Comparison of ENCODE assay signal across 25 mouse cellular contexts in the genomic region with DNA sequence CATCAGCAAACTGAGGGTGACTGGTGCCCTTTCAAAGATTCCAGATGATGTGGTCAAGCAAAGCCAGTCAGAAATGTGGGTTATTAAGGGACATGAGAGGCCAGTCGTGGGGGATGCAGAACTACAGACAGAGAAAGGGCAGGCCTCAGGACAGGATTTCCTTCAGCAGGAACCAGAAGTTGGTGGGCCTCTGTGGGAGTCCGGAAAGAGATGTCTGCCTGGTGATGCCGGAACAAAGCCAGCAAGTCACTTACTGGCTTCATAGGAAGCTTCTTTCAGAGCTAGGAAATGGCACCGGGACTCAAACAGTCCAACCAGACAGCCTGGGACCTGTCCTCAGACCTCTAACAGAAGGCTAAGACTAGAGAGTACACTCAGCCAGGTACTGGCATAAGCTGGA.
DNase-seq lines count a peak whose midpoint lies in the region; ATAC-seq and TF ChIP-seq lines count a peak whose summit lies in the region.
"Had no signal": no experiment of that assay in that cellular context is flagged by ENCODE, and none has a peak within 500 bp of the region (broad histone marks: within the 10 kb centered on the region; RNA-seq: fewer than 3 reads in every experiment).

No protein-coding gene starts in this region.

- no peak for TF ChIP-seq EP300 in liver, postnatal 0 days (IDR thresholded peaks at IDR 0.05; ENCODE audit: low read depth)

- H3K9ac ChIP-seq in heart, embryonic 13.5 days: no peak overlapping the region
- no peak overlapping the region for H3K9ac ChIP-seq in kidney, embryonic 16.5 days (replicated peaks; ENCODE audit: low read length)
- H3K9ac ChIP-seq in liver, postnatal 0 days (replicated peaks): no peak overlapping the region
- no peak overlapping the region for H3K9ac ChIP-seq in forebrain, embryonic 12.5 days
- H3K9ac ChIP-seq: heart, embryonic 15.5 days; hindbrain, embryonic 13.5 days; liver, embryonic 14.5 days; lung, embryonic 14.5 days had no signal

- no peaks in the 10 kb centered on the region for H3K27me3 ChIP-seq in heart, embryonic 13.5 days (replicated peaks)
- H3K27me3 ChIP-seq in kidney, embryonic 16.5 days (ENCODE audit: insufficient read depth, low read length): no peaks in the 10 kb centered on the region
- no peaks in the 10 kb centered on the region for H3K27me3 ChIP-seq in liver, postnatal 0 days (ENCODE audit: insufficient read depth, low read length)
- H3K27me3 ChIP-seq in forebrain, embryonic 12.5 days: no peaks in the 10 kb centered on the region
- H3K27me3 ChIP-seq: heart, embryonic 15.5 days; hindbrain, embryonic 13.5 days had no signal

- 58% methylated on average over 4 of the region's 4 CpGs for WGBS in heart, embryonic 13.5 days
- WGBS in kidney, embryonic 16.5 days: 65% methylated on average over 4 of the region's 4 CpGs
- 33% methylated on average over 4 of the region's 4 CpGs for WGBS in liver, postnatal 0 days (ENCODE audit: insufficient replicate concordance)
- WGBS in forebrain, embryonic 12.5 days: 72% methylated on average over 4 of the region's 4 CpGs

- peaks cover 20% of the 10 kb centered on the region for H3K4me1 ChIP-seq in heart, embryonic 13.5 days
- H3K4me1 ChIP-seq in kidney, embryonic 16.5 days (ENCODE audit: insufficient read depth, low read length): peaks cover 11% of the 10 kb centered on the region
- H3K4me1 ChIP-seq in liver, postnatal 0 days (ENCODE audit: insufficient read depth): no peaks in the 10 kb centered on the region
- H3K4me1 ChIP-seq in forebrain, embryonic 12.5 days: peaks cover 10% of the 10 kb centered on the region; the same call in 1 of the 2 replicates

- ATAC-seq in heart, embryonic 13.5 days (ENCODE audit: extremely low read depth, insufficient number of reproducible peaks, low FRiP score, low TSS enrichment): no peak
- ATAC-seq in kidney, embryonic 16.5 days (ENCODE audit: low FRiP score, low TSS enrichment): no peak
- no peak for ATAC-seq in liver, postnatal 0 days
- ATAC-seq in forebrain, embryonic 12.5 days (ENCODE audit: low FRiP score): no peak
- ATAC-seq: CD4-positive, CD25-positive, alpha-beta regulatory T cell, adult 4 months; forebrain, embryonic 14.5 days; intestine, embryonic 16.5 days had no signal

- H3K4me2 ChIP-seq in heart, embryonic 13.5 days: no peak overlapping the region
- H3K4me2 ChIP-seq in kidney, embryonic 16.5 days (replicated peaks; ENCODE audit: low read depth, low read length): no peak overlapping the region
- no peak overlapping the region for H3K4me2 ChIP-seq in liver, postnatal 0 days (ENCODE audit: low read depth, low read length)
- H3K4me2 ChIP-seq in forebrain, embryonic 12.5 days: no peak overlapping the region
- H3K4me2 ChIP-seq: heart, embryonic 15.5 days; hindbrain, embryonic 13.5 days; lung, embryonic 14.5 days had no signal

- DNase-seq in heart, postnatal 4 days: no peak
- DNase-seq in R1 (ENCODE audit: low read depth, low spot score): peak; percentile 49
- peak; percentile 20 to 36 for DNase-seq in kidney, postnatal 36 days
- no peak for DNase-seq in liver, postnatal 0 days
- DNase-seq: adrenal gland, postnatal 25 days; cerebellum, adult 18-20 months; cerebellum, postnatal 10 days; gastrocnemius, postnatal 25 days; heart, postnatal 36 days; liver; lung, embryonic 14.5 days; lung, postnatal 14 days; midbrain, embryonic 14.5 days; right cerebral cortex, adult 18-20 months; spleen, adult 18-20 months; thymus, postnatal 14 days had no signal

- no peaks in the 10 kb centered on the region for H3K36me3 ChIP-seq in heart, embryonic 13.5 days
- no peaks in the 10 kb centered on the region for H3K36me3 ChIP-seq in kidney, embryonic 16.5 days (ENCODE audit: insufficient read depth, low read length)
- no peaks in the 10 kb centered on the region for H3K36me3 ChIP-seq in liver, postnatal 0 days (replicated peaks; ENCODE audit: insufficient read depth, low read length)
- no peaks in the 10 kb centered on the region for H3K36me3 ChIP-seq in forebrain, embryonic 12.5 days (replicated peaks)
- H3K36me3 ChIP-seq: heart, embryonic 15.5 days; hindbrain, embryonic 13.5 days had no signal

- no peaks in the 10 kb centered on the region for H3K9me3 ChIP-seq in heart, embryonic 13.5 days
- no peaks in the 10 kb centered on the region for H3K9me3 ChIP-seq in kidney, embryonic 16.5 days (ENCODE audit: low read length)
- H3K9me3 ChIP-seq in liver, postnatal 0 days (ENCODE audit: low read length): no peaks in the 10 kb centered on the region
- no peaks in the 10 kb centered on the region for H3K9me3 ChIP-seq in forebrain, embryonic 12.5 days
- H3K9me3 ChIP-seq: heart, embryonic 15.5 days; hindbrain, embryonic 13.5 days had no signal

- H3K27ac ChIP-seq in heart, embryonic 13.5 days (replicated peaks): 0 out of 2 replicates have a peak overlapping the region, but pooled peaks have one; percentile 28
- H3K27ac ChIP-seq in kidney, embryonic 16.5 days (ENCODE audit: low read length): peak overlapping the region; percentile 19; the same call in 1 of the 2 replicates
- H3K27ac ChIP-seq in liver, postnatal 0 days (ENCODE audit: low read depth): no peak overlapping the region
- no peak overlapping the region for H3K27ac ChIP-seq in forebrain, embryonic 12.5 days
- H3K27ac ChIP-seq: heart, embryonic 15.5 days; hindbrain, embryonic 13.5 days; liver, embryonic 14.5 days had no signal

- H3K4me3 ChIP-seq in heart, embryonic 13.5 days: no peak overlapping the region
- no peak overlapping the region for H3K4me3 ChIP-seq in kidney, embryonic 16.5 days (ENCODE audit: low read length)
- no peak overlapping the region for H3K4me3 ChIP-seq in liver, postnatal 0 days (ENCODE audit: low read depth, low read length)
- no peak overlapping the region for H3K4me3 ChIP-seq in forebrain, embryonic 12.5 days (replicated peaks)
- H3K4me3 ChIP-seq: heart, embryonic 15.5 days; hindbrain, embryonic 13.5 days had no signal

- TF ChIP-seq CTCF in liver, postnatal 0 days (IDR thresholded peaks at IDR 0.05; ENCODE audit: low read depth): no peak

Comparison
In these comparisons a context has a peak if more than half of its experiments do, and no peak if none do; other contexts are left out.
1. H3K27ac ChIP-seq: peak in heart, embryonic 13.5 days (single experiment) and kidney, embryonic 16.5 days (single experiment); none in liver, postnatal 0 days (single experiment) and forebrain, embryonic 12.5 days (single experiment).
2. DNase-seq: peak in R1 (single experiment) and kidney, postnatal 36 days (2 of 2); none in heart, postnatal 4 days (single experiment) and liver, postnatal 0 days (single experiment).